8 mouse cellular contexts compared by ENCODE assay signal in the genomic region with DNA sequence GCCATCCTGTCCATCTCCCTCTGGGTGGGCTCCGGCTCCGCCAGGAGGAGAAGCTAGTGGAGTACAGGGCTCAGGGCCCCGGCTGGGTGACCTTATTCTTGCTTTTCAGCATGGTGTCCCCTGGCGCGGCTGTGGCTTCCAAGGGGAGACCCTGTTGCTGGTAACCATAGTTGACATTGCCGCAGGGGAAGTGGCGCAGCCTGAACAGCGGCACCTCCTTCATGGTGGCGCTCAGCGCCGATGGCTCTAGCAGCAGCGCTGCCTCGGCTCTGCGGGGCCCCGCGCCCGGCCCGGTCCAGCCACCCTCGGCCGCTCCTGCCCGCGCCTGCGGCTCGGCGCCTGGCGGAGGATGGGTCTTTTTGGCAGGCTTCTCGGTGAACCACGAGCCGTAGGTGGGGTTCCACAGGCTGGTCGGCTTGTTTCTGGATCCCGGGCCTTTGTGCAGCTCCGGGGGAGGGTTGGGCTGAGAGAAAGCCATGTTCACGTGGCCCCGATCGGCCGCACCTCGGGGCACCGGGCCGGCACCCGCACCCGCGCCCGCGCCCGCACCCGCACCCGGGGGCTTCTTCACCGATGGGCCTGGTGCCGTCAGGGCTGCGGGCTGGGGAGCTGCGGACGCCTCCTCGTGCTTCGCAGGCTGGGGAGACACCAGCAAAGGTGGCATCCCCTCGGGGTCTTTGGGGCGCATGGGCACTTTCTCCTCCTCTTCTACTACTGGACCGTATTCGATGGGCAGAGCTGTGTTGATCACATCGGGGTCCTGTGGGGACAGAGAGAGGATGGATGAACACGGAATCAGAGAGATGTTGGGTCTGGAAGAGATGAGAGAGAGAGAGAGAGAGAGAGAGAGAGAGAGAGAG.
DNase-seq lines count a peak whose midpoint lies in the region; ATAC-seq lines count a peak whose summit lies in the region.

No protein-coding gene starts in this region.

- no peaks in the 10 kb centered on the region for H3K27me3 ChIP-seq in forebrain, embryonic 14.5 days (replicated peaks; ENCODE audit: control insufficient read depth, insufficient read depth, low read length)
- no peaks in the 10 kb centered on the region for H3K27me3 ChIP-seq in hindbrain, embryonic 13.5 days
- no peaks in the 10 kb centered on the region for H3K27me3 ChIP-seq in limb, embryonic 13.5 days
- H3K27me3 ChIP-seq in neural tube, embryonic 11.5 days (ENCODE audit: control insufficient read depth, insufficient read depth, low read length), result no peaks in the 10 kb centered on the region

- 6% methylated on average over 60 of the region's 60 CpGs for WGBS in forebrain, embryonic 14.5 days
- WGBS in hindbrain, embryonic 13.5 days, result 5% methylated on average over 60 of the region's 60 CpGs
- WGBS in limb, embryonic 13.5 days, result 6% methylated on average over 59 of the region's 60 CpGs
- WGBS in neural tube, embryonic 11.5 days, result 7% methylated on average over 53 of the region's 60 CpGs

- no peaks in the 10 kb centered on the region for H3K36me3 ChIP-seq in forebrain, embryonic 14.5 days (ENCODE audit: control insufficient read depth, insufficient read depth, low read length)
- no peaks in the 10 kb centered on the region for H3K36me3 ChIP-seq in hindbrain, embryonic 13.5 days
- no peaks in the 10 kb centered on the region for H3K36me3 ChIP-seq in limb, embryonic 13.5 days
- H3K36me3 ChIP-seq in neural tube, embryonic 11.5 days (ENCODE audit: control insufficient read depth, insufficient read depth, low read length), result no peaks in the 10 kb centered on the region

- H3K4me3 ChIP-seq in forebrain, embryonic 14.5 days (ENCODE audit: low read depth, low read length), result peak overlapping the region; percentile 49
- H3K4me3 ChIP-seq in hindbrain, embryonic 13.5 days, result peak overlapping the region; percentile 49
- peak overlapping the region; percentile 52 for H3K4me3 ChIP-seq in limb, embryonic 13.5 days
- H3K4me3 ChIP-seq in neural tube, embryonic 11.5 days (ENCODE audit: low read depth, low read length), result peak overlapping the region; percentile 42

- no peaks in the 10 kb centered on the region for H3K9me3 ChIP-seq in forebrain, embryonic 14.5 days (replicated peaks; ENCODE audit: control insufficient read depth, low read length)
- H3K9me3 ChIP-seq in hindbrain, embryonic 13.5 days, result no peaks in the 10 kb centered on the region
- no peaks in the 10 kb centered on the region for H3K9me3 ChIP-seq in limb, embryonic 13.5 days
- H3K9me3 ChIP-seq in neural tube, embryonic 11.5 days (ENCODE audit: control insufficient read depth, low read length), result no peaks in the 10 kb centered on the region

- H3K4me1 ChIP-seq in forebrain, embryonic 14.5 days (ENCODE audit: control insufficient read depth, insufficient read depth, low read length), result no peaks in the 10 kb centered on the region
- H3K4me1 ChIP-seq in hindbrain, embryonic 13.5 days (replicated peaks), result peaks cover 9% of the 10 kb centered on the region; the same call in 1 of the 2 replicates
- H3K4me1 ChIP-seq in limb, embryonic 13.5 days, result no peaks in the 10 kb centered on the region; the same call in 1 of the 2 replicates
- H3K4me1 ChIP-seq in neural tube, embryonic 11.5 days (ENCODE audit: control insufficient read depth, insufficient read depth, low read length), result no peaks in the 10 kb centered on the region

- H3K4me2 ChIP-seq in forebrain, embryonic 14.5 days (ENCODE audit: low read length), result peak overlapping the region; percentile 86
- H3K4me2 ChIP-seq in hindbrain, embryonic 13.5 days, result peak overlapping the region; percentile 83
- H3K4me2 ChIP-seq in limb, embryonic 13.5 days (replicated peaks), result peak overlapping the region; percentile 88
- H3K4me2 ChIP-seq in neural tube, embryonic 11.5 days (ENCODE audit: low read depth), result peak overlapping the region; percentile 89

- H3K27ac ChIP-seq in forebrain, embryonic 14.5 days (ENCODE audit: low read depth, low read length), result no peak overlapping the region
- no peak overlapping the region for H3K27ac ChIP-seq in hindbrain, embryonic 13.5 days
- H3K27ac ChIP-seq in limb, embryonic 13.5 days, result no peak overlapping the region
- no peak overlapping the region for H3K27ac ChIP-seq in neural tube, embryonic 11.5 days (ENCODE audit: low read depth, low read length)

- peak; percentile 22 for DNase-seq in right cerebral cortex, adult 18-20 months
- no peak for DNase-seq in right cerebral cortex, postnatal 36 days (ENCODE audit: low spot score in 2 of 2)
- DNase-seq in forebrain, embryonic 14.5 days (ENCODE audit: low spot score), result peak; percentile 65
- DNase-seq in neural tube, embryonic 11.5 days (ENCODE audit: low spot score), result peak; percentile 53
- DNase-seq in yolk sac, embryonic 10.5 days (ENCODE audit: low spot score), result peak; percentile 21
- DNase-seq in adipocyte (ENCODE audit: low spot score), result no peak

- ATAC-seq in forebrain, embryonic 14.5 days, result peak; percentile 82
- ATAC-seq in hindbrain, embryonic 13.5 days (ENCODE audit: low FRiP score), result peak; percentile 79
- ATAC-seq in limb, embryonic 13.5 days (ENCODE audit: low FRiP score, low read depth), result peak; percentile 70; the same call in 1 of the 2 replicates
- ATAC-seq in neural tube, embryonic 11.5 days (ENCODE audit: insufficient read depth, low FRiP score, low TSS enrichment), result peak; percentile 69

- peak overlapping the region; percentile 80 for H3K9ac ChIP-seq in forebrain, embryonic 14.5 days (ENCODE audit: low read length)
- peak overlapping the region; percentile 78 for H3K9ac ChIP-seq in hindbrain, embryonic 13.5 days
- peak overlapping the region; percentile 78 for H3K9ac ChIP-seq in limb, embryonic 13.5 days
- peak overlapping the region; percentile 86 for H3K9ac ChIP-seq in neural tube, embryonic 11.5 days (ENCODE audit: low read length)

Comparison
In these comparisons a context has a peak if more than half of its experiments do, and no peak if none do; other contexts are left out.
1. DNase-seq: peak in right cerebral cortex, adult 18-20 months (single experiment), forebrain, embryonic 14.5 days (single experiment), neural tube, embryonic 11.5 days (single experiment) and yolk sac, embryonic 10.5 days (single experiment); none in right cerebral cortex, postnatal 36 days (0 of 2) and adipocyte (single experiment).
2. Peak in every context shown above with its lines, with median percentiles within 50 percentile points of each other: ATAC-seq, H3K4me2 ChIP-seq, H3K4me3 ChIP-seq and H3K9ac ChIP-seq.